Mouse (Mus musculus): ENCODE measurements around the gene Sh3bp5.

DNA sequence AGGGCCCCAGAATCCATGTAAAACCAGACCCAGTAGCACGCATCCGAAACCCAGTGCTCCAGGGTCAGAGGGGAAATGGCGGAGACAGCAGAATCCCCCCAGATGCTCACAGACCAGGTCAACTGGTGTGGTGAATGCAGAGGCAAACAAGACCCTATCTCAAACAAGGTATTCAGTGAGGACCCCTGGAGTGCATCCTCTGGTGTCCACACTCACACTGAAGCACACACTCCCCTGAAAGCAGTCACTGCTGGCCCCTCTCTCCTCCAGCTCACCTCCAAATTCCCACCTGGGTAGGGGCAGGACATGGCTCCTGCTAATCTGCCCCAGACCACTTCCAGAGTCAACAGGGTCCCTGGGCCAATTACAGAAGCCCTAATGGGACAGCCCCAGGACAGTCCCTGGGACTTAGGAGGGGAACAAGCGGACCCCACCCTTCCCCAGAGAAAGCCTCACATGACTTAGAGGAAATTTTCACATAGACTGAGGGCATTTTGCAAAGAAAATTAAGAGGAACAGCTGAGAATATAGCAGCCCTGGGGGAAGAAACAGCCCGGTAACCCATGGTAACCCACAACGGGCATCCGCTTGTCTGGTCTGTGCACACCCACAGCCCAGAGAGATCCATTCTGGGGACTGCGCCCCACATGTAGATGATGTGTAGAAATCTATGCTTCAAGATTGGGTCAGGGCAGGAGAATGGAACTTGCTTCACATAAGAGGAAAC is 46.3 kb downstream of the Sh3bp5 start:
- TF ChIP-seq CTCF (conservative IDR thresholded peaks at IDR 0.05; ENCODE audit: insufficient read depth, insufficient read length, low read depth, low read length) (no peak), POLR2A (IDR thresholded peaks at IDR 0.05; ENCODE audit: low read depth, low read length) (no peak)

All from kidney, adult 2 months (tissue).